Mouse (Mus musculus): ENCODE data around the gene Mcf2l.

The Mcf2l gene

DNA sequence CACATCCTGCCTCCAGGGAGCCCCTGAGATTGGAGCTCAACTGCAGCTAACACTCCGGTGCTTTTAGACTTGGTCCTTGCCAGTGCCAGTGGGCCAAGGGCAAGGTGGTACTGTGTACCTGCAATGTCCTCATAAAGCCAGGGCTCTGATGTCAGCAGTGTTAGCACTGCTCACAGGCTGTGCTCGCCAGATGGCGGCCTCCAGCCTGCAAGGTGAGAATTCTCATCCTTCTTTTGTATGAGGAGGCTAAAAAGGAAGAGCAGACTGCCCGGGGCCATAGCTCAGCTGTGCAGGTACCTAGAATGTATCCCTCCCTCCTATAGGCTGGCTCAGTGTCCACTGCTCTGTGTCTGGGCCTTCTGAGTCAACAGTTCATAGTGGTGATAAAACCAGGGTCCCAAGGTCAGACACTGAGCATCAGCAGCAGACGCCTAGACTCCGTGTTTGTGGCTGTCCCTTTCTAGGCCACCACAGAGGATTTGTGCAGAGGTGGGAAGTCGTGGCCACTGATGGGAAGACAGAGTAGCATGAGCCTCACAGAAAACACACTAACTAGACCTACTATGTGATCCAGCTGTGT is 77.5 kb downstream of the Mcf2l start:
- no peak for DNase-seq (ENCODE audit: low spot score)

DNA sequence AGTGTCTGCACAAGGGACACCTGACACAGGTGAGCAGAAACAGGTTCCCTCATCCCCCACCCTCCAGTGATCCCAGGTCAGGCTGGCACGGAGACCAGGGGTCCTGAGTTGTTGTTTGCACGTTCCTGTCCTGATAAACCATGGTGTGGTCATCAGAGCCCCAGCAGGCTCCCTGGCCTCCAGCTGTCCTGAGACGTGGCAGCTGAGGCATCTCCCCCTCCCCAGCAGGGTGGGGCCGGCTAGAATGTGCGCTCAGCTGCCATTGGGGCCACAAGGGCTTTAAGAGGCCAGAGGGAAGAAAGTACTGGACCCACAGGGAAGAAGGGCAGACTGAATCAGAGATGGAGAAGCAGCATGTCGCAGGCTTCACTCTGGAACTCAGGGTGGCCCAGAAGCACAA is 79.1 kb downstream of the Mcf2l start:
- DNase-seq (ENCODE audit: low spot score): no peak

DNA sequence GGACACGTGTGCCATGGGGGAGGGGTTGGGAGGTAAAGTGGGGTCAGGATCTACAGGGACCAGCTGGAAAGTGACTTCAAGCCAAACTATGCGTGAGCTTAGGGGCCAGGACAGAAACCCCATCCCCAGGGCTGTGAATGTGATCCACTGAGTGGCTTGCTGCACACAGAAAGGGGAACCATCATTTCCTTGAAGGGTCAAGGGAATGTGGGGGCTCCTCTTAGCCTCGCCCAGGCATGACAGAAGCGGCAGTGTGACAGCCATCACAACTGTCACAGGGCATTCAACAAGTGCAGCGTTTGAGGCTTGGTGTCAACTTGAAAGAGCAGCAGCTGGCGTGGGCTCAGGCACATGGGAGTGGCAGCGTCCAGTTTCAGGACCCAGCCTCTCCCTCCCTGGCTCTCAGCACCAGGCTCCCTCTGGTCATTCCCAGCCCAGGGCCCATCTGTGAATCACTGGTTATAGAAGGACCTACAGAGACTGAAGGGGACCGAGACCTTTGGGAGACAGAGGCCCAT is 81.8 kb downstream of the Mcf2l start:
- no peak for DNase-seq (ENCODE audit: low spot score)

DNA sequence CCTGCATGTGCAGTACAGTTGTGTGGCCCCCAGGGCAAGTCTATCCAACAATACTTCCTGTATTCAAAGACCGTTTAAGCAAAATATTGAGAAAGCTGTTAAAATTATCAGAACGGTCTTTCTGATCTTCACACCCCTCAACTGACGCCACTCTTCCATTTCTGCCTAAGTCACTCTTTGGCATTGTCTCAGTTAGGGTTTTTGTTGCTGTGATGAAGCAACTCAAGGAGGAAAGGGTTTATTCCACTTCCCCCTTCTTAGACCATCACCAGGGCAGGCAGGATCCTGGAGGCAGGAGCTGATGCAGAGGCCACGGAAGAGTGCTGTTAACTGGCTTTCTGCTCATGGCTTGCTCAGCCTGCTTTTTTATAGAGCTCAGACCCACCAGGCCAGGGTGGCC is 82.3 kb downstream of the Mcf2l start:
- no peak for DNase-seq (ENCODE audit: low spot score)

DNA sequence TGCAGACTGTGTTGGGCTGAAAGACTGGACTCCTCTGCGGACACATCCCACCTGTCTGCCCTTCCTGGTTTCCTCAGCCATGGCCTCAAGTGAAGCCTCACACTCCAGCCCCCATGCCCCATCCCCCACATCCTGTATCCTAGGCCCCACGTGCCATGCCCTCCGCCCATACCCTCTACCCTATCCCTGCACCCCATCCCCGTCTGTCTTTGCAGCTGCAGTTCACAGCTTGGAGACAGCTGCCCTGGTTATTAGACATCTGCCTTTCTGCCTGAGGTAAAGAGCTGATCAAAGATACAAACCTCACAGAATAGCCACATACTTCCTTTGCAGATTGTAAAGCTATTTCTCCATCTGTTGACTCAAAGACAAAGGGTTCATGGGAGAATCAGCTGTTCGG is 83.3 kb downstream of the Mcf2l start:
- no peak for DNase-seq (ENCODE audit: low spot score)

DNA sequence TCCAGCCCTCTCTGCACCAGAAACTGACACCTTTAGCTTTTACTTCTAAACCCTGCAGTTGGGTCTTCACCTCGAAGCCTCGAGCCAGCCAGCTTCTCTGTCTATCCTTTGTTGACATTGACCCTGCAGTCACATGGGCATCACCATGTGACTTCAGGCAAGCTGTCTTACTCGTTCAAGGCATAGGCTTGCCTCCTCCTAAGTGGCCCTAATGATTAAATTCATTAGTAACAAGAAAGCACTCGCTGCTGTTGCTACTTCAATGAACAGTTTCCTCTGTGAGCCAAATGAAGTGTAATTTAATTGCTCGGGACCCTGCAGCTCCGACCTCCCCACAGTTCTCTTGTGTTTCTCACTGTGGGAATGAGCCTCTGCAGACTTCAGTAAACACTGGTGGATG is 83.8 kb downstream of the Mcf2l start:
- DNase-seq (ENCODE audit: low spot score): no peak

DNA sequence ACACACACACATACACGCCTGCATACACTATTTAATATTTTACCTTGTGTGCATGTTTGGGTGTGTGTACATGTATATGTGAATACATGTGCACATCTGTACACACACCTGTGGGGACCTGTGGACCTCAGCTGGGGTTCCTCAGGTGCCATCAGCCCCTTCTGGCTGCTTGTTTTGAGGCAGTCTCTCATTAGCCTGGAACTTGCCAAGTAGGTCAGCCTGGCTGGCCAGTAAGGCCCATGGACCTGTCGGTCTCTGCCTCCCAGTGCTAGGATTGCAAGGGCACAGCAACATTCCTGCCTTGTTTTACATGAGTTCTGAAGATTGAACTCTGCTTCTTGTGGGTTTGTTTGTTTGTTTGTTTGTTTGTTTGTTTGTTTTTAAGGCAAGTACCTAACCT is 87.0 kb downstream of the Mcf2l start:
- no peak for DNase-seq (ENCODE audit: low spot score)

DNA sequence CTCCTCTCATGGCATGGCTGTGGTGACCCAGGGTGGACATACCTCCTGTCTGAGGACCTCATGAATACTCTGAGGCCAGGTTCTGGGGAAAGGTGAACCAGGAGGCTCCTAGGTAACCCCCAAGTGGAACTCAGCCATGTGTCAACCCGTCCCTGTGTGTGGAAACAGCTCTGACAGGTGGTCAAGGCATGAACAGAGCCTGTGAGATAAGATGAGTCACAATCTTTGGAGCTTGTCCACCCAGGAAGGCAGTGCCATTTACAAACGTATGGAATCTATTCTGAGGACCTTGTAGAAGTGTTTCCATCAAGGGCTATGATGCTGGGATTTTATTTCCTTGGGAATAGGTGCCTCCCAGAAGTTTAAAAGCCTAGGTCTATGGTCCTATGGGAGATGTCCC is 87.6 kb downstream of the Mcf2l start:
- no peak for DNase-seq (ENCODE audit: low spot score)

DNA sequence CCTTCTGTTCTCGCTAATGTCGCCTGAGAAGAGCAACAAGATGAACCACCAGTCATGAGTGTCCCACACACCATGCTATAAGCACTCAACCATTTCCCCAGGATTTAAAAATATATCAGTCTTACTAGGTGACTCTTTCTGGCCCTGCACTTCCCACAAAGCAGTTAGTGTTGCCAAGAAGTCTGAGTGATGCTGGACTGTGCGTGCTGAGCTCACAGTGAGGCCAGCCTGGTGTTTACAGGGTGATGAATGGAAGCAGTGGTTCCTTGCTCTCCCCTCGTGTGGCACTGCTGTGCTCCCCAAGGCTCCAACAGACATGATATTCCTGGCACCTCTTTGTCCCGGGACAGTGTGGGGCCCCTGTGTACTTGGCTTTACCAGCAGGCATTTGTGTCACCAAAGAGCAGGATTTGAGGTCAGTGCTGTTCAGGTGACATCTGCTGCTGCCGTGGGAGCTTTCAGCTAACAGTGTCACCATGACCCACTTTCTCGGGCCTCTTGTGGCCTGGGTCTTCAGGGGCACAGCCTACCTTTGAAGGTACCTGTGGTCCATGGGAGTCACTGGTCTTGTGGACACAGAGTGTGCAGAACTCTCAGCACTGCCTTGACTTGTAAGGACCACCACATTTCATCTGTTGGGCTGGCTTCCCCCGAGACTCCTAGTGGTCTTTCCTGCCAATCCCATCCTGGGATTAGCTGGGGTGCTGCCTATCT is 88.4 kb downstream of the Mcf2l start:
- DNase-seq (ENCODE audit: low spot score): no peak

DNA sequence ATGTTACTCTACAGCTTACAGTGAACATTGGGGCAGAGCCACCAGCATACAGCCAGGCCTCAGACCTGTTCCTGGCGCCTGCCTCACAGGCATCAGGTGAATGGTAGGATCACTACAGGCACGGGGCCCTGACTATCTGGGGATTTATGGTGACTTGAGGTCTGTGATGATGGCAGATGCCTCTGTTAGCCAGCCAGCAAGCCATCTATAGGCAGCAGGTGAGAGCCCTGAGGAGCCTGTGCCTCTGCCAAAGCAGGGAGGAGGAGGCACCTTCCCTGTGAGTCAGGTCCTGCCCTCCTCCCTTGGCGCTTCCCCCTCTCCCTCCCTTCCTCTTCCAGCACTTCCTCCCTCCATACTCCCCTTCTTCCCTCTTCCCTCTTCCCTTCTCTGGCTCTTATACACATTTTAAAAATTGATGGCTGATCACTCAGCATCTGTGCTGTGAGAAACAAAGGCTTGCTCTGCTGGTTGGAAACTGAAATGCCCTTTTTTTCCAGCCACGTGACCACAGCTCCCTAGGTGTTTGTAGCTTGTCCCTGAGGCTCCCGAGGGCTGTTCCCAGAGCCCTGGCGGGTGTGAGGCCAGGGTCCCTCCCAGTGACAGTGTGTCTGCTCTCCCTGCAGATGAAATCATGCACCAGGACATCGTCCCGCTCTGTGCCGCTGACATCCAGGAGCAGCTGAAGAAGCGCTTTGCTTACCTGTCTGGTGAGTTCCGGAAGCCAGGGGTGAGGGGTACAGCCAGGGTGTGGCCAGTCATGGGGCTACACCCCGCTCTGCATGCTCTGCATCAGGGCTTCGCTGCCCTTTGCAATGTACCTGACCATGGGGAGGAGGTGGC is 89.2 kb downstream of the Mcf2l start:
- DNase-seq (ENCODE audit: low spot score): no peak

DNA sequence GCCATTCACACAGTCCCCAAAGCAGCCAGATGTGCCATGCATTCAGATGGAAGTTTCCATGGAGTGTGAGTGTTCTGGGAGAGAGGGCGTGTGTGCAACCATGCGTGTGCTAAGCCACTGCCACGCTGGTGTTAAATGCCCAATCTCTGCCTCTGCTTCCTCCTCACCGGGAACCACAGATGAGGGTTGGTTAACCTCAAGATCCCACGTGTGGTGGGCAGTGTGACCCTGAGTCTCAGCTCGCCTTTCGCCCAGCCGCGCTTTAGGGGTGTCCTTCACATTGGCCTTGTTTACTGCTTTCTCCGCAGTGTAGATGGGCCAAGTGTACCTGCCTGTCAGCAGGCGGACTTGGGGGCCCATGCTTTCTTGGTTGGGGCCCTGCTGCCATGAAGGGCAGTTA is 102.7 kb downstream of the Mcf2l start:
- DNase-seq (ENCODE audit: low spot score): no peak

DNA sequence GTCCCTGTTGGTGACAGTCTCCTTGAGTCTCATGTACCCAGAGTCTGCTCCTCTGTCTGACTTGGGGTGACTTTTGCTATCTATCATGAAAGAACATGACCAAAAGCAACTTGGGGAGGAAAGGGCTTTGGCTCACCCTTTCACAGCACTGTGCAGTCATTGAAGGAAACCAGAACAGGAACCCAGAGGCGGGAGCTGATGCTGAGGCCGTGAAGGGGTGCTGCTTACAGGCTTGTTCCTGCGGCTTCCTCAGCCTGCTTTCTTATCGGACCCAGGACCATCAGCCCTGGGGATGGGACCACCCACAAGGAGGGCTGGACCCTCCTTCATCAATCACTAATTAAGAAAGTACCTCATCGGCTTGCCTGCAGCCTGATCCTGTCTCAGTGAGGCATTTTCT is 103.1 kb downstream of the Mcf2l start:
- no peak for DNase-seq (ENCODE audit: low spot score)

DNA sequence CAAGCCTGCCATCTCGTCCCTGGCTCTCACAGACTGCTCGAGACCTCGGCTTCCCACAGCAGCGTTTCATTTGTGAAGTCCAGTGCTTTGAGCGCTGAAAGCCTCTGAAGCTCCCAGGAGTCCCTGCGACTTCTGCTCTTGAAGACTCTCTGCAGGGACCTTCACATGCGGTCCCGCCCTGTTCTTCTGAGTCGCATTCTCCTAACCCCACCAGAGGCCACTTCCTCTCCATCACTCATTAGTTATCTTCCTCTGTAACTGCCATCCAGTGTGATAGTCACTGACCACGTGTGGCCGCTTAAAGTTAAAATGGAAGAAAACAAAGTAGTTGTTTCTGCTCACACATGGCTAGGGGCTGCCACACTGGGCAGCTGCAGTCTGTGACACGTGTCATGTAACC is 103.7 kb downstream of the Mcf2l start:
- no peak for DNase-seq (ENCODE audit: low spot score)

DNA sequence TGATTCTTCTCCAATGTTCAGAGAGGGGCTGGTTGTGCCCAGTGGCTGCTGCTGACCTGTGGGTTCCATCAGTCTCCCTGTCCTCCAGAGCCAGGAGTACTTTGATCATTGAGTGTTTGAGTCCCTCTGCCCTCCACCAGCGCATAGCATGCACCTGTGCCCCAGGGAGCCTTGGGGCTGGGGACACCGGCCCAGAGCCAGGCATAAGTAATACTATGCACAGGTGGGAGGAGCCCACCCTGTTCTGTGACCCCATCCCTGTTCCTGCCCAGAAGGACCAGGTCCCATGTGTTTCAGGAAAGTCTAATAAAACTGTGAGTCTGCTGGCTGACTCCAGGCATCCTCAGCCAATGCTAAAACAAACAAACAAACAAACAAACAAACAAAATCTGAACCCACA is 104.7 kb downstream of the Mcf2l start:
- DNase-seq (ENCODE audit: low spot score): no peak

DNA sequence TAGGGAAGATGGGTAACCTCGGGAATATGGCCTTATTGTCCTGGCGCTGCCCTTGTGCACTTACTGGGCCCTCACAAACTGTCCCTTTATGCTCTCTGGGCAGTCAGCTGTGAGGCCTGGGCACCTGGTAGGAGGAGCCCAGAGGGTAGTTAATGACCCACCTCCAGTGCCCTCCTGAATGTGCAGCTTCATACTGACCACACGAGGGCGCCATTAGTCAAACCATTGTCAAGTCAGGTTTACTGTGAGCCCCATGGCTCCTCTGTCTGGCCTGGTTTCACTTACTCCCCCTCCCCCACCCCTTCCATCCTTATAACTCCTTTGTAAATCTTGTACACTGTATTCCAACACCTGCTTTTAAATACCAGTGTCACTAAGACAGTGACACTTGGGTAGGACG is 105.1 kb downstream of the Mcf2l start:
- DNase-seq (ENCODE audit: low spot score): no peak

DNA sequence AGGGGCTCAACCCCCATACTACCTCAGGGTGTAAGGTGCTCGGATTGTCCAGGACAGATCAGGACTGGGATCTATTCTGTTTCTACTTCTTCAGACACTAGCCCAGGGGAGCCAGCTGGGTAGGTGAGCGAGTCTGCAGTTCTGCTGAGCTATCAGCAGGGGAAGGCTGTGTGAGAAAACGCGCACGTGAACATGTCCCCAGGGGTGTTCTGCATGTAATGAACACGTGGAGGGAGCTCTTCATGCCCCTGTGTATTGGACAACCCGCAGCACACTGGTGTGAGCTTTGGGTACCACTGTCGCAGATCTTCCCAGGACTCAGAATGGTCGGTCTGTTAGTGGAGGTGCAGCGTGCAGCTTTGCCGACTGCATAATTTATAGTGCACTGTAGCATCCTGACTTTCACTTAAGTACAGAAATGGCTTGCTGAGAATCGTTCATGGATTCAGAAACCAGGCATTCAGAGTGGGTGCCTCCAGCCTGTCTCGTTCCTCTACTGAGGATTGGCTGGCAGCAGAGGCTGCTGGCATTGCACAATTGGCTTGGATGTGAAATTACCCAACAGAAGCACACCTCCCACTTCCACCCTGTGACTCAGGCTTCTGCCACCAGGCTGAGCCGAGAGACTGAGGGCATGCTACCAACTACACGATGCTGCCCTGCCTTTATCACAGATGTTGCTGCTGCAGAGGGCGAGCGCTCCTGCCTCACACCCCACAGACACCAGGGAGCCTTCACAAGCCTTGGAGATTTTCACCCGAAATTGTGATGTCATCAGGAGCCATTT is 110.3 kb downstream of the Mcf2l start:
- no peak for DNase-seq (ENCODE audit: low spot score)

DNA sequence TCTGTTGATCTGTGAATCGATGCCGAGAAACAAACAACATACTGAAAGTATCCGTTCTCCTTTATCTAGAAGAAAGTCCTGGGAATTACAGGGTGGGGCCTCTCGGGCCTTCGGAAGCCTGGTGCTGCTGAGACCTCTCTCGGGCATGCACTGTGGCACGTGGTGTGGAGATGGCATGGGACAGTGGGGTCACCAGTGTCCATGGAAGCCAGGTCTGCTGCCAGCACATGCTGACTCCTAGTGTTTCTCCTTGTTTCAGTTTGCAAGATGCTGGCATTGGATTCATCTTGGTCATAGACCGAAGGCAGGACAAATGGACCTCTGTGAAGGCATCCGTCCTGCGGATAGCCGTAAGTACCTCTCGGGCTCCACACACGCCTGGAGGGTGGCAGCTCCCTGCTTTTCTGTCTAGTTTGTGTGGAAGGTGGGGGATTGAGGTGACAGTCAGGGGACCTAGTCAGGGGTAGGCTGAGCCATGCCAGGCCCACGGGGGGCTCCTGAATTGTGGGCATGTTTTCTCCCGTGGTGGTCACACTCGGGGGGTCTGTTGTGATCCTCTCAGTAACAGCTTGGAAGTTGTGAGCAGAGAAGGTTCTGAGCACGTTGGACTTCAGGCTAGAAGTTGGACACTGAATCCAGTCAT is 111.1 kb downstream of the Mcf2l start:
- DNase-seq (ENCODE audit: low spot score): no peak

DNA sequence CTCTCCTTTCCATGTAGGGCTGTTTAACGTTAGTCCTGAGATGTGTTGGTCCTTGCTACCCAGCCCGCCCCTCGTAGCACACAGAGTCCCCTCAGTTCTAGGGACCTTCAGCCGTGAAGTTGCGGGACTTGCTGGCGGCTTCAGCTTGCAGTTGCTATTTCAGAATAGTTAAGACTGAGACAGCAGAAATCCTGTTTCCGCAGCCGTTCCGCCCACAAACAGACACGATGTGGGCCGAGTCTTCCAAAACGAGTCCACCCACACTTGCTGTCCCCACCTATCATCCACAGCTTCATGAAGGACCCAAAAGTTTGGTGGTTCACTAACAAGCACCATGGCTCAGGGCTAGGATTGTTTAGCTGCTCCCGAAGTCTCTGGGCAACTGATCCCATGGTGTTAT is 111.7 kb downstream of the Mcf2l start:
- no peak for DNase-seq (ENCODE audit: low spot score)

DNA sequence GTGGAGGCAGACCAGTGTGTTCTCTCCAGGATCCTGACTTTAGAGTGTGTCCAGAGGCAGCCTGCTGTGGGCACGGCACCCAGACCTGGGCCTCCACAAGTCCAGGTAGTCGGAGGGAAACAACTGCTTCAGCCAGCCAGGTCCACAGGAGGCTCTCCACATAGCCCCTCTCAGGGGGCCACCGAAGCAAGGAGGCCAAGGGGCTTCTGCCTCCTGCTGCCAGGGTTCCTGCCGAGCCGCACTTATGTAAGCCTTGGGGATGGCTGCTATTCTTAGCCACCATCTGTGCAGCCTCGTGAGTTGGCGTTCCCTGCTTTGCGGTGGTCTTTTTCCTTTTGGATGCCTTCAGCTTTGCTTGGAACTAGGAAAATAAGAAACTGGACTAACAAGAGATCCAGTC is 114.0 kb downstream of the Mcf2l start:
- no peak for DNase-seq (ENCODE audit: low spot score)

DNA sequence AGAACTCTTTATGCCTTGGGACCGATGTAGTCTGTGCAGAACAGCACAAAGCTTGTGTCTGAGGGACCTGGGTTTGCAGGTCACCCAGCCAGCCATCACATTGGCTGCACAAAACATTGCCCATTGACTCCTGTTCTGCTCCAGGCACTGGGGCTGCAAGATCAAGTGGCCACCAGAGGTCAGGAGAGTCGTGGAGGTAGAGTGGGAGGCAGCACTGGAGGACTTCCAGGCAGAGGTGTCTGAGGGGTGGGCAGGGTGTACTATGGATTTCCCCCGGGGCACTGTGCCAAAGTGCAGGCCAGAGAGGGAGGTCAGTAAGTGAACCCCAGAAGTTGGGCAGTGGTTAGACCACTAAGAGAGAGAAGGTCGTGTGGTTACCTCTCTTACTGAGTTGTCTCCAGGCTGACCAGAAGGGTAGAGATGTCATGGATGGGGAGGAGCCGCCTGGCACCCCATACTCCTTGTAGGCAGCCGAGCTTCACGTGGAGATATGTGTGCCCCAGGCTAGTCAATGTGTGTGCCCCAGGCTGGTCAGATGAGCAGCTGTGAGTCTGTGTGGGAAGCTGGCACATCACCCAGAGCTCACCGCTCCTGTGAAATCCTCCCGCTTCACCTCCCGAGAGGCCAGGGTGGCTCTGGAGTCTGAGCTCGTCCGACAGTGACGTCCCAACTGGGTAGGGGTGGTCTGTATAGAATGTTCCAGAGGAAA is 115.3 kb downstream of the Mcf2l start:
- DNase-seq (ENCODE audit: low spot score): no peak

DNA sequence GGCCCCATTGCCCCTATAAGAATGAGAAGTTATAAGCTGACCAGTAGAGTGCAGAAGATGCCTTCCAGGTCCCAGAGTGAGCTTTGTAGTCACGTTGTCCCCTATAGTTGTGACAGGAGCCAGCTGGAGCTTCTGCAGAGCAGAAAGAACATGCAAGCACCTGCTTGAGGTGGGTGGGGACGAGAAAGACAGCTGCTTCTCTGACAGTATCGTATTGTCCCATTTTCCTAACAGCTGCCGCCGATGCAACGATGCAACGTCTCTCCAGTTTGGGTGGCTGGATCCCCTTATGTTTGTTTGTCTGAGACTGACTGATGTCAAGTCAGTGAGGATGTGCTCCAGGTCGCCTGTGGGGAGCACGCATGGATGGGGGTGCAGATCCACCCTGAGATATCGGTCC is 117.8 kb downstream of the Mcf2l start:
- no peak for DNase-seq (ENCODE audit: low spot score)
